Mouse (Mus musculus): ENCODE measurements around the gene Ogfrl1. TPM values are rescaled to one million over a fixed set of nuclear protein-coding genes. Genes with fewer than 3 reads are reported as not detected.

The Ogfrl1 gene
- total and polyA plus RNA-seq, 3 experiments: 7.2 to 20.0 (median 13.1) TPM

GRCm38 (mm10) chr1:23351756-23352155 lies 45.8 kb downstream of the Ogfrl1 start:
- H3K79me2 ChIP-seq (replicated peaks; ENCODE audit: control insufficient read depth, insufficient read depth, low read length): no peaks in the 10 kb centered on the region
- H3K9ac ChIP-seq (ENCODE audit: low read depth, low read length): no peak overlapping the region
- no peaks in the 10 kb centered on the region for H3K4me1 ChIP-seq (ENCODE audit: control insufficient read depth, insufficient read depth, low read length)
- DNase-seq: peak; percentile 20 to 36
- no peaks in the 10 kb centered on the region for H3K36me3 ChIP-seq (ENCODE audit: control insufficient read depth, insufficient read depth, low read length)
- no peak overlapping the region for H3K4me3 ChIP-seq
- no peaks in the 10 kb centered on the region for H3K27me3 ChIP-seq (ENCODE audit: control insufficient read depth, insufficient read depth, low read length)
- H3K27ac ChIP-seq: no peak overlapping the region
- intact Hi-C loops (cut with DNase I): no loop called here
- TF ChIP-seq POLR2A (IDR thresholded peaks at IDR 0.05; ENCODE audit: insufficient read depth, low read depth, low read length) (no peak), EP300 (IDR thresholded peaks at IDR 0.05; ENCODE audit: insufficient read depth, low read depth, low read length) (no peak), CTCF (IDR thresholded peaks at IDR 0.05) (no peak)
- WGBS: 42% methylated on average over 4 of the region's 4 CpGs

GRCm38 (mm10) chr1:23345633-23346032 lies 51.9 kb downstream of the Ogfrl1 start:
- TF ChIP-seq CTCF (IDR thresholded peaks at IDR 0.05): no peak
- no peak for TF ChIP-seq POLR2A (IDR thresholded peaks at IDR 0.05; ENCODE audit: insufficient read depth, low read depth, low read length)
- TF ChIP-seq EP300 (IDR thresholded peaks at IDR 0.05; ENCODE audit: insufficient read depth, low read depth, low read length): no peak
- H3K27me3 ChIP-seq (ENCODE audit: control insufficient read depth, insufficient read depth, low read length): no peaks in the 10 kb centered on the region
- intact Hi-C loops (cut with DNase I): no loop called here
- H3K79me2 ChIP-seq (replicated peaks; ENCODE audit: control insufficient read depth, insufficient read depth, low read length): no peaks in the 10 kb centered on the region
- H3K36me3 ChIP-seq (ENCODE audit: control insufficient read depth, insufficient read depth, low read length): no peaks in the 10 kb centered on the region
- H3K9ac ChIP-seq (ENCODE audit: low read depth, low read length): no peak overlapping the region
- H3K4me1 ChIP-seq (ENCODE audit: control insufficient read depth, insufficient read depth, low read length): no peaks in the 10 kb centered on the region
- no peak overlapping the region for H3K27ac ChIP-seq
- DNase-seq: no peak
- no peak overlapping the region for H3K4me3 ChIP-seq
- WGBS: 79% methylated on average over 3 of the region's 3 CpGs

GRCm38 (mm10) chr1:23342864-23343263 lies 54.7 kb downstream of the Ogfrl1 start:
- Histone ChIP-seq H3K36me3 (ENCODE audit: control insufficient read depth, insufficient read depth, low read length) (no peaks in the 10 kb centered on the region), H3K4me1 (ENCODE audit: control insufficient read depth, insufficient read depth, low read length) (no peaks in the 10 kb centered on the region), H3K9ac (ENCODE audit: low read depth, low read length) (no peak overlapping the region), H3K27me3 (ENCODE audit: control insufficient read depth, insufficient read depth, low read length) (no peaks in the 10 kb centered on the region), H3K27ac (no peak overlapping the region), H3K79me2 (replicated peaks; ENCODE audit: control insufficient read depth, insufficient read depth, low read length) (no peaks in the 10 kb centered on the region), H3K4me3 (no peak overlapping the region)
- TF ChIP-seq CTCF (IDR thresholded peaks at IDR 0.05) (no peak), EP300 (IDR thresholded peaks at IDR 0.05; ENCODE audit: insufficient read depth, low read depth, low read length) (no peak), POLR2A (IDR thresholded peaks at IDR 0.05; ENCODE audit: insufficient read depth, low read depth, low read length) (no peak)
- intact Hi-C loops (cut with DNase I): no loop called here
- 65% methylated on average over 4 of the region's 4 CpGs for WGBS
- no peak for DNase-seq

GRCm38 (mm10) chr1:23342224-23342623 lies 55.3 kb downstream of the Ogfrl1 start:
- no peak for DNase-seq
- Histone ChIP-seq H3K36me3 (ENCODE audit: control insufficient read depth, insufficient read depth, low read length) (no peaks in the 10 kb centered on the region), H3K4me1 (ENCODE audit: control insufficient read depth, insufficient read depth, low read length) (no peaks in the 10 kb centered on the region), H3K4me3 (no peak overlapping the region), H3K79me2 (replicated peaks; ENCODE audit: control insufficient read depth, insufficient read depth, low read length) (no peaks in the 10 kb centered on the region), H3K9ac (ENCODE audit: low read depth, low read length) (no peak overlapping the region), H3K27me3 (ENCODE audit: control insufficient read depth, insufficient read depth, low read length) (no peaks in the 10 kb centered on the region), H3K27ac (no peak overlapping the region)
- TF ChIP-seq CTCF (IDR thresholded peaks at IDR 0.05) (no peak), EP300 (IDR thresholded peaks at IDR 0.05; ENCODE audit: insufficient read depth, low read depth, low read length) (no peak), POLR2A (IDR thresholded peaks at IDR 0.05; ENCODE audit: insufficient read depth, low read depth, low read length) (no peak)
- 68% methylated on average over 3 of the region's 3 CpGs for WGBS
- intact Hi-C loops (cut with DNase I): no loop called here

GRCm38 (mm10) chr1:23335726-23336363 lies 61.7 kb downstream of the Ogfrl1 start:
- 79% methylated on average over 13 of the region's 13 CpGs for WGBS
- intact Hi-C loops (cut with DNase I): no loop called here
- Histone ChIP-seq H3K4me1 (ENCODE audit: control insufficient read depth, insufficient read depth, low read length) (no peaks in the 10 kb centered on the region), H3K27me3 (ENCODE audit: control insufficient read depth, insufficient read depth, low read length) (no peaks in the 10 kb centered on the region), H3K79me2 (replicated peaks; ENCODE audit: control insufficient read depth, insufficient read depth, low read length) (no peaks in the 10 kb centered on the region), H3K9ac (ENCODE audit: low read depth, low read length) (no peak overlapping the region), H3K4me3 (no peak overlapping the region), H3K36me3 (ENCODE audit: control insufficient read depth, insufficient read depth, low read length) (no peaks in the 10 kb centered on the region), H3K27ac (no peak overlapping the region)
- DNase-seq: no peak
- TF ChIP-seq CTCF (IDR thresholded peaks at IDR 0.05): no peak

GRCm38 (mm10) chr1:23335050-23335449 lies 62.5 kb downstream of the Ogfrl1 start:
- WGBS: 88% methylated on average over 4 of the region's 4 CpGs
- H3K36me3 ChIP-seq (ENCODE audit: control insufficient read depth, insufficient read depth, low read length): no peaks in the 10 kb centered on the region
- DNase-seq: no peak
- no peaks in the 10 kb centered on the region for H3K79me2 ChIP-seq (replicated peaks; ENCODE audit: control insufficient read depth, insufficient read depth, low read length)
- H3K4me1 ChIP-seq (ENCODE audit: control insufficient read depth, insufficient read depth, low read length): no peaks in the 10 kb centered on the region
- H3K27ac ChIP-seq: no peak overlapping the region
- intact Hi-C loops (cut with DNase I): no loop called here
- H3K4me3 ChIP-seq: no peak overlapping the region
- no peaks in the 10 kb centered on the region for H3K27me3 ChIP-seq (ENCODE audit: control insufficient read depth, insufficient read depth, low read length)
- TF ChIP-seq EP300 (IDR thresholded peaks at IDR 0.05; ENCODE audit: insufficient read depth, low read depth, low read length) (no peak), POLR2A (IDR thresholded peaks at IDR 0.05; ENCODE audit: insufficient read depth, low read depth, low read length) (no peak)
- no peak overlapping the region for H3K9ac ChIP-seq (ENCODE audit: low read depth, low read length)

Data from heart, adult 2 months (tissue).